Mouse (Mus musculus) heart, adult 2 months (tissue): Measurements from ENCODE around the gene Clec2i.
A peak's percentile ranks its signal among the peaks of the same experiment; 100 is the strongest.

Source experiments
- CTCF ChIP-seq: fragments of 200-600 bp; IDR thresholded peaks from 2 replicates; pipeline ENCODE4 v1.8.1; 2022; ENCODE audit warnings: antibody characterized with exemption, mild to moderate bottlenecking, moderate library complexity
- EP300 ChIP-seq: fragments of 200-500 bp; IDR thresholded peaks from 2 replicates; pipeline ENCODE4 v1.6.1; 2011; ENCODE audit warnings: low read depth, low read length, control low read depth; ENCODE audit not compliant: insufficient read depth
- POLR2A ChIP-seq: fragments of 200-500 bp; IDR thresholded peaks from 2 replicates; pipeline ENCODE4 v1.6.1; 2011; ENCODE audit warnings: mild to moderate bottlenecking, low read depth, low read length, control low read depth; ENCODE audit not compliant: insufficient read depth

GRCm38 (mm10) chr6:128856250-128856649, 31.1 kb upstream of the Clec2i start:
- no peak for TF ChIP-seq POLR2A
- peak; percentile 11; the same call in 1 of the 2 replicates for TF ChIP-seq CTCF
- peak; percentile 80 for TF ChIP-seq EP300
